Mouse (Mus musculus): ENCODE results near the gene Garnl3. TPM values are rescaled to one million over a fixed set of nuclear protein-coding genes. Genes with fewer than 3 reads are reported as not detected.
A peak's percentile ranks its signal among the peaks of the same experiment; 100 is the strongest.

Gene Garnl3
- total and polyA plus RNA-seq, 3 experiments, result 0.08 to 0.19 TPM; not detected in 1

DNA sequence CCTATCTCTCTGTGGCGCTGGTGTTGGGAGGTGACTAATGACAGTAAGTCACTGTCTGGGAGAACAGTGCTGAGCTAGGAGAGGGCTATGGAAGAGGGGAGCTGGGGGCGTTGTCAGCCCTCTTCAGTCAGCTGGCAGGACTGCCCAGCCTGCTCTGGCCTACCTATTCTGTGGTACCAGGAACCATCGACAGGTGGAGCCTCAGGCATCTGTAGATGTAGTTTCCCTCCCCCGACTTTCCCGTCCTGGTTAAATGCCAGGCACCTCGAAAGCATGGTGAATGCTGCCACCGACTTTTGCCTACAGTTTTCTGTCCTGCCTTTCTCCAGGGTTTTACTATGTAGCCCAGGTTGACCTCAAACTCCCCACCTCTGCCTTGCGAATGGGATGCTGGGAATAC, 174.1 kb downstream of the Garnl3 start:
- no peak overlapping the region for H3K4me3 ChIP-seq (replicated peaks in 1 of 3; ENCODE audit: low read depth in 2 of 3, low read length in 2 of 3, poor library complexity in 1 of 3)
- H3K4me2 ChIP-seq (ENCODE audit: insufficient read depth, low read depth, poor library complexity, severe bottlenecking), result no peak overlapping the region
- in situ Hi-C loops (cut with MboI; ENCODE audit: low pct_ligation_motif_present, low pct_unique_long_range_greater_than_20kb, low sequenced_read_pairs) (no loop called here), dilution Hi-C loops (cut with MboI; ENCODE audit: extremely low pct_ligation_motif_present, extremely low pct_unique_long_range_greater_than_20kb, low sequenced_read_pairs) (no loop called here)
- peaks cover 6% of the 10 kb centered on the region for H3K9me3 ChIP-seq (replicated peaks; ENCODE audit: low read length)
- H3K79me2 ChIP-seq (replicated peaks; ENCODE audit: control insufficient read depth, extremely low read depth, insufficient read depth, poor library complexity, severe bottlenecking), result peaks cover 8% of the 10 kb centered on the region
- H3K9ac ChIP-seq (ENCODE audit: insufficient read depth, low read depth), result no peak overlapping the region
- peaks cover 17 to 64% of the 10 kb centered on the region in 2 experiments for H3K36me3 ChIP-seq (replicated peaks in 1 of 2; ENCODE audit: control insufficient read depth in 1 of 2, insufficient read depth in 1 of 2, low read length in 1 of 2)
- H3K27me3 ChIP-seq (replicated peaks), result no peaks in the 10 kb centered on the region
- H3K27ac ChIP-seq (ENCODE audit: insufficient read depth, low read depth), result no peak overlapping the region
- peak; percentile 42 for DNase-seq (ENCODE audit: extremely low read depth)
- no peak for TF ChIP-seq MYC (IDR thresholded peaks at IDR 0.05; ENCODE audit: low read depth, low read length)
- no peak for TF ChIP-seq IRF4 (IDR thresholded peaks at IDR 0.05; ENCODE audit: low read depth, low read length)
- no peak for TF ChIP-seq EP300 (IDR thresholded peaks at IDR 0.05; ENCODE audit: low read length)
- no peak for TF ChIP-seq TBP (conservative IDR thresholded peaks at IDR 0.05; ENCODE audit: low read depth, low read length)
- TF ChIP-seq TCF12 (IDR thresholded peaks at IDR 0.05; ENCODE audit: low read depth, low read length), result no peak
- TF ChIP-seq MAX (IDR thresholded peaks at IDR 0.05; ENCODE audit: low read length), result no peak
- TF ChIP-seq CTCF (conservative IDR thresholded peaks at IDR 0.05 in 1 of 2, IDR thresholded peaks at IDR 0.05 in 1 of 2; ENCODE audit: low read depth in 2 of 2, low read length in 2 of 2), result peak in 1 of 2 experiments; percentile 40; a peak in 2 of 4 replicates
- peaks cover 5 to 12% of the 10 kb centered on the region in 2 experiments for H3K4me1 ChIP-seq (ENCODE audit: control insufficient read depth in 1 of 2, insufficient read depth in 2 of 2)

DNA sequence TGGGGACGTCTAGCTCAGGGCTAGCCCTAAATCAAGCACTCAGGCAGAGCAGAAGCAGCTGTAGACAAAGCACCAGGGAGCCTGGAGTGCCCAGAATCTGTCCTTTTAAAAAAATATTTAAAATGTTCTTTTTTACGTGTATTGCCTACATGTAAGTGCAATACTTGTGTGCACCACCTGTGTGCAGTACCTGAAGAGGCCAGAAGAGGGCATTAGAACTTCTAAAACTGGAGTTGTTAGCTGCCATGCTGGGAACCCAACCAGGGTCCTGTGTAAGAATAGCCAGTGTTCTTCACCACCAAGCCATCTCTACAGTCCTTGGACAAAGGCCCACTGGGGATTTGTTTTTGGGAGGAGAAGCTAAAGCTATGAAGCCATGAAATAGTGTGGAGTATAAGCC, 176.9 kb downstream of the Garnl3 start:
- Histone ChIP-seq H3K36me3 (replicated peaks in 1 of 2; ENCODE audit: control insufficient read depth in 1 of 2, insufficient read depth in 1 of 2, low read length in 1 of 2) (peaks cover 32 to 84% of the 10 kb centered on the region in 2 experiments), H3K4me2 (ENCODE audit: insufficient read depth, low read depth, poor library complexity, severe bottlenecking) (no peak overlapping the region), H3K4me1 (ENCODE audit: control insufficient read depth in 1 of 2, insufficient read depth in 2 of 2) (no peaks in the 10 kb centered on the region), H3K27ac (ENCODE audit: insufficient read depth, low read depth) (no peak overlapping the region), H3K9me3 (replicated peaks; ENCODE audit: low read length) (peaks cover 6% of the 10 kb centered on the region), H3K79me2 (replicated peaks; ENCODE audit: control insufficient read depth, extremely low read depth, insufficient read depth, poor library complexity, severe bottlenecking) (no peaks in the 10 kb centered on the region), H3K9ac (ENCODE audit: insufficient read depth, low read depth) (no peak overlapping the region), H3K27me3 (replicated peaks) (no peaks in the 10 kb centered on the region), H3K4me3 (replicated peaks in 1 of 3; ENCODE audit: low read depth in 2 of 3, low read length in 2 of 3, poor library complexity in 1 of 3) (no peak overlapping the region)
- dilution Hi-C loops (cut with MboI; ENCODE audit: extremely low pct_ligation_motif_present, extremely low pct_unique_long_range_greater_than_20kb, low sequenced_read_pairs) (no loop called here), in situ Hi-C loops (cut with MboI; ENCODE audit: low pct_ligation_motif_present, low pct_unique_long_range_greater_than_20kb, low sequenced_read_pairs) (no loop called here)
- DNase-seq (ENCODE audit: extremely low read depth), result no peak
- TF ChIP-seq CTCF (conservative IDR thresholded peaks at IDR 0.05 in 1 of 2, IDR thresholded peaks at IDR 0.05 in 1 of 2; ENCODE audit: low read depth in 2 of 2, low read length in 2 of 2) (peak in 1 of 2 experiments; percentile 14; a peak in 1 of 4 replicates), MEF2A (IDR thresholded peaks at IDR 0.05; ENCODE audit: borderline replicate concordance, low read depth, low read length) (no peak), RAD21 (IDR thresholded peaks at IDR 0.05; ENCODE audit: low read depth, low read length) (no peak)

DNA sequence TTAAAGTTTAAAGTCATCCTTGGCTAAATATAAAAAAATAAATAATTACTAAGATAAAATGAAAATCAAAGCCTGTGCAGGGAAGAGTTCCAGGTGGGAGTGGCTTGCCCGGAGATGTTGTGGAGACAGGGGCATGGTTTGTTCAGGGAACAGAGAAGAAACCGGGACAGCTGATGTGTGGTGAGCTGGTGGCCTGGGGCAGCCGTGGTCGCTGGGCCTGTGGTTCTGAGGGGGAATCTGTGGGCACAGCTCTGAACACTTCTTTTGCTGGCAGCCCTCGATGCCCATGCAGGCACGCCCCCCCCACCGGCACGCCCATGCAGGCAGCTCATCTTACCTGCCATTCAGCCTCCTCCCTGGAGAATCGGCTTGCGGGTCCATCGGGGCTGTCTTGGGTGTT, 184.0 kb downstream of the Garnl3 start:
- Histone ChIP-seq H3K27ac (ENCODE audit: insufficient read depth, low read depth) (no peak overlapping the region), H3K4me3 (replicated peaks in 1 of 3; ENCODE audit: low read depth in 2 of 3, low read length in 2 of 3, poor library complexity in 1 of 3) (no peak overlapping the region), H3K9ac (ENCODE audit: insufficient read depth, low read depth) (no peak overlapping the region), H3K9me3 (replicated peaks; ENCODE audit: low read length) (no peaks in the 10 kb centered on the region), H3K4me1 (ENCODE audit: control insufficient read depth in 1 of 2, insufficient read depth in 2 of 2) (peaks cover 0 to 7% of the 10 kb centered on the region in 2 experiments; a peak in 1 of 4 replicates), H3K79me2 (replicated peaks; ENCODE audit: control insufficient read depth, extremely low read depth, insufficient read depth, poor library complexity, severe bottlenecking) (no peaks in the 10 kb centered on the region), H3K36me3 (replicated peaks in 1 of 2; ENCODE audit: control insufficient read depth in 1 of 2, insufficient read depth in 1 of 2, low read length in 1 of 2) (peaks cover 35 to 84% of the 10 kb centered on the region in 2 experiments), H3K27me3 (replicated peaks) (no peaks in the 10 kb centered on the region), H3K4me2 (ENCODE audit: insufficient read depth, low read depth, poor library complexity, severe bottlenecking) (no peak overlapping the region)
- dilution Hi-C loops (cut with MboI; ENCODE audit: extremely low pct_ligation_motif_present, extremely low pct_unique_long_range_greater_than_20kb, low sequenced_read_pairs), result no loop called here
- TF ChIP-seq POLR2A (IDR thresholded peaks at IDR 0.05; ENCODE audit: low read depth, low read length) (no peak), USF2 (conservative IDR thresholded peaks at IDR 0.05; ENCODE audit: low read depth, low read length) (no peak), MAX (IDR thresholded peaks at IDR 0.05; ENCODE audit: low read length) (no peak), POLR2AphosphoS2 (IDR thresholded peaks at IDR 0.05; ENCODE audit: low read depth, low read length) (no peak), KAT2A (IDR thresholded peaks at IDR 0.05; ENCODE audit: insufficient replicate concordance, low read length) (no peak), ETS1 (conservative IDR thresholded peaks at IDR 0.05; ENCODE audit: low read depth, low read length) (no peak), ZMIZ1 (IDR thresholded peaks at IDR 0.05; ENCODE audit: low read depth, low read length) (no peak), TBP (conservative IDR thresholded peaks at IDR 0.05; ENCODE audit: low read depth, low read length) (no peak), CHD1 (IDR thresholded peaks at IDR 0.05; ENCODE audit: low read depth, low read length) (no peak), MXI1 (IDR thresholded peaks at IDR 0.05; ENCODE audit: low read depth, low read length) (no peak), IRF4 (IDR thresholded peaks at IDR 0.05; ENCODE audit: low read depth, low read length) (no peak), CHD2 (IDR thresholded peaks at IDR 0.05; ENCODE audit: low read length) (no peak), HCFC1 (IDR thresholded peaks at IDR 0.05; ENCODE audit: low read depth, low read length) (no peak), BHLHE40 (IDR thresholded peaks at IDR 0.05; ENCODE audit: low read depth, low read length) (no peak), ZC3H11A (IDR thresholded peaks at IDR 0.05; ENCODE audit: low read depth, low read length) (no peak), CTCF (conservative IDR thresholded peaks at IDR 0.05 in 1 of 2, IDR thresholded peaks at IDR 0.05 in 1 of 2; ENCODE audit: low read depth in 2 of 2, low read length in 2 of 2) (no peak)
- no peak for DNase-seq (ENCODE audit: extremely low read depth)
- in situ Hi-C loops (cut with MboI; ENCODE audit: low pct_ligation_motif_present, low pct_unique_long_range_greater_than_20kb, low sequenced_read_pairs), result no loop called here

Data from CH12.LX (cell line).